In the genomic region with DNA sequence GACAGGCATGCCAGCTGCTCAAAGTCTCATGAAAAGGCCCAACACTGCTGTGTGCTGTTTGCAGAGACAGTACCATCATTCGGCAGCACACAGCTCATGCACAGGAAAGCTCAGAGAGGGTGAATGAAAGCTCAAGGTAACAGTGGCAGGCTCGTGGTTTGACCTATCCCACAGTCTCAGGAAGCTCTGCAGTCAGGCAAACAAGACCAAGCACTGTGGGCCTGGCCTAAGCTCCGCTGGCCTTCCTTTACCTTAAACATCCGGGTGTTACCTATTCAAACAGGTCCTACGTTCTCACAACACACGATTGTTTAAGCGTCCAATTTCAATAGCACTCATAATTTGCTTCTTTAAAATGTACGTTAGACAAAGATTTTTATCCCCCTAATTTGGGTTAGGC, we compare ENCODE assay signal across 14 mouse cellular contexts. TPM values are rescaled to one million over a fixed set of nuclear protein-coding genes. Genes with fewer than 3 reads are reported as not detected.
DNase-seq lines count a peak whose midpoint lies in the region; ATAC-seq and TF ChIP-seq lines count a peak whose summit lies in the region.
"Had no signal": no experiment of that assay in that cellular context is flagged by ENCODE, and none has a peak within 500 bp of the region (broad histone marks: within the 10 kb centered on the region; RNA-seq: fewer than 3 reads in every experiment).

No protein-coding gene starts in this region.

- no peak for ATAC-seq in liver, embryonic 14.5 days (ENCODE audit: insufficient read depth)
- no peak for ATAC-seq in forebrain, postnatal 0 days
- ATAC-seq: inflammation-experienced regulatory T-cells, adult 6 months had no signal

- H3K9me3 ChIP-seq in liver, embryonic 14.5 days (ENCODE audit: control insufficient read depth, low read length) = no peaks in the 10 kb centered on the region
- no peaks in the 10 kb centered on the region for H3K9me3 ChIP-seq in forebrain, postnatal 0 days (ENCODE audit: low read length)

- TF ChIP-seq CTCF in layer of hippocampus, adult 2 months (conservative IDR thresholded peaks at IDR 0.05) = no peak
- no peak for TF ChIP-seq CTCF in liver, embryonic 14.5 days (IDR thresholded peaks at IDR 0.05; ENCODE audit: low read depth)
- TF ChIP-seq CTCF in forebrain, postnatal 0 days (IDR thresholded peaks at IDR 0.05; ENCODE audit: low read depth) = no peak

- no peak overlapping the region for H3K9ac ChIP-seq in liver, embryonic 14.5 days (replicated peaks)
- H3K9ac ChIP-seq in forebrain, postnatal 0 days = no peak overlapping the region

- H3K27ac ChIP-seq in layer of hippocampus, adult 2 months = peak overlapping the region; percentile 90
- H3K27ac ChIP-seq in liver, embryonic 14.5 days = no peak overlapping the region
- no peak overlapping the region for H3K27ac ChIP-seq in forebrain, postnatal 0 days (ENCODE audit: low read depth, low read length)

- peaks cover 14 to 36% of the 10 kb centered on the region in 2 experiments for H3K4me1 ChIP-seq in liver, embryonic 14.5 days (replicated peaks; ENCODE audit: control insufficient read depth in 2 of 2, insufficient read depth in 2 of 2, low read length in 1 of 2)
- H3K4me1 ChIP-seq in forebrain, postnatal 0 days (ENCODE audit: insufficient read depth) = 0 out of 2 replicates have a peak, but pooled peaks cover 15% of the 10 kb centered on the region

- peaks cover 20% of the 10 kb centered on the region for H3K27me3 ChIP-seq in liver, embryonic 14.5 days (ENCODE audit: control insufficient read depth, insufficient read depth, low read length)
- no peaks in the 10 kb centered on the region for H3K27me3 ChIP-seq in forebrain, postnatal 0 days (ENCODE audit: insufficient read depth, low read length)

- DNase-seq in cerebellum, adult 9-10 months = peak; percentile 26
- DNase-seq in cerebellum, adult 8-10 months = no peak
- DNase-seq in layer of hippocampus, adult 2 months (ENCODE audit: low spot score in 2 of 2) = no peak
- DNase-seq in layer of hippocampus, adult 8-10 months (ENCODE audit: low spot score in 2 of 2) = no peak
- peak; percentile 70 for DNase-seq in 416B (ENCODE audit: low read depth)
- DNase-seq in liver, embryonic 14.5 days (ENCODE audit: low read depth in 3 of 3, low spot score in 3 of 3) = no peak
- no peak for DNase-seq in urinary bladder, adult 18-20 months (ENCODE audit: low spot score in 2 of 2)
- no peak for DNase-seq in forebrain, postnatal 0 days
- DNase-seq: B cell, adult 2 months; kidney, postnatal 10 days; lung, postnatal 36 days; thymus, adult 2 months had no signal

- H3K36me3 ChIP-seq in liver, embryonic 14.5 days (replicated peaks; ENCODE audit: control insufficient read depth, insufficient read depth, low read depth) = no peaks in the 10 kb centered on the region
- H3K36me3 ChIP-seq in forebrain, postnatal 0 days (ENCODE audit: insufficient read depth) = no peaks in the 10 kb centered on the region

- WGBS in liver, embryonic 14.5 days (ENCODE audit: insufficient replicate concordance) = 37% methylated on average over 8 of the region's 8 CpGs
- WGBS in forebrain, postnatal 0 days = 69% methylated on average over 8 of the region's 8 CpGs

- TF ChIP-seq EP300 in liver, embryonic 14.5 days (IDR thresholded peaks at IDR 0.05; ENCODE audit: low read depth) = no peak

- peak overlapping the region; percentile 32; the same call in 1 of the 2 replicates for H3K4me2 ChIP-seq in liver, embryonic 14.5 days (ENCODE audit: low read depth)
- no peak overlapping the region for H3K4me2 ChIP-seq in forebrain, postnatal 0 days (ENCODE audit: low read depth)

- no peak overlapping the region for H3K4me3 ChIP-seq in layer of hippocampus, adult 2 months
- H3K4me3 ChIP-seq in liver, embryonic 14.5 days (ENCODE audit: insufficient read depth in 1 of 2, low read depth in 2 of 2, low read length in 2 of 2) = no peak overlapping the region
- H3K4me3 ChIP-seq in forebrain, postnatal 0 days (ENCODE audit: low read depth, low read length) = no peak overlapping the region
- H3K4me3 ChIP-seq: heart, adult 2 months had no signal

RNA-seq across cellular contexts. Expression of gene Appl2, which starts 4.4 kb away (rescaled TPM):
- total RNA-seq in layer of hippocampus, adult 2 months (2021) = 10 to 100 TPM; 81.1 to 95.5 TPM
- total RNA-seq in layer of hippocampus, adult 8-10 months (2022) = 100 to 1,000 TPM in 2 of 4 experiments, 10 to 100 TPM in 2; 80.5 to 110 (median 94.9) TPM
- 4.6 and 6.9 TPM in 2 replicates for polyA plus RNA-seq in liver, embryonic 14.5 days (2012; rRNA removed)
- 5.4 and 8.7 TPM in 2 replicates for polyA plus RNA-seq in liver, embryonic 14.5 days (2014; fragmentation: Nextera tagmentation; extraction: Ambion mirVana)
- 38.2 and 38.5 TPM in 2 replicates for total RNA-seq in forebrain, postnatal 0 days (2014; rRNA removed)
- polyA plus RNA-seq in forebrain, postnatal 0 days (2015; fragmentation: Nextera tagmentation; extraction: Ambion mirVana) = 17.4 and 26.1 TPM in 2 replicates

Comparison
In these comparisons a context has a peak if more than half of its experiments do, and no peak if none do; other contexts are left out.
1. DNase-seq: peak in cerebellum, adult 9-10 months (single experiment) and 416B (single experiment); none in cerebellum, adult 8-10 months (single experiment), layer of hippocampus, adult 2 months (0 of 2), layer of hippocampus, adult 8-10 months (0 of 2), liver, embryonic 14.5 days (0 of 3), urinary bladder, adult 18-20 months (0 of 2) and forebrain, postnatal 0 days (single experiment).